Mouse (Mus musculus) cerebellum, postnatal 36 days (tissue): ENCODE results near the gene Elovl5.
A peak's percentile ranks its signal among the peaks of the same experiment; 100 is the strongest.

Source experiments
- DNase-seq, 2 experiments: peaks; one replicate each; pipeline ENCODE4 v3.0.0; 2021 to 2022; ENCODE audit warnings: mixed read lengths in 2 of 2

Elovl5 gene

DNA sequence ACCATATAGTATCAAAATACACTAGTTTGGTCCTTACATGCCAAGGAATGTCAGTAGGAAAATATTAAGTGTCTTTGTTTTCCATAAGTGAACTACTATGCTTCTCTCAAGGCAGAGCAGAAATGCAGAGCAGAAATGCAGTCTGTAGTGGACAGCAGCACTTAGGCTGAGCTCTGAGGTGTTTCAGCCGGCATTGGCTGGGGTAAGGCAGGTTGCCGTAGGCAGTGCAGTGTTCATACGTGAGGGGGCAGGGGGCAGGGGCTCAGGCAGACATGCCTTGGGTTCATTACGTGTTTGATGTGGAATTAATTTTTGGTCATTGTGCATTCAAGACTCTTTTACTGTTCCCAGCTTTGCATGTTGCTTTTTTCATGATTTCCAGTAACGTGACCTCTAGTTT, 12.1 kb downstream of the Elovl5 start:
- no peak for DNase-seq

DNA sequence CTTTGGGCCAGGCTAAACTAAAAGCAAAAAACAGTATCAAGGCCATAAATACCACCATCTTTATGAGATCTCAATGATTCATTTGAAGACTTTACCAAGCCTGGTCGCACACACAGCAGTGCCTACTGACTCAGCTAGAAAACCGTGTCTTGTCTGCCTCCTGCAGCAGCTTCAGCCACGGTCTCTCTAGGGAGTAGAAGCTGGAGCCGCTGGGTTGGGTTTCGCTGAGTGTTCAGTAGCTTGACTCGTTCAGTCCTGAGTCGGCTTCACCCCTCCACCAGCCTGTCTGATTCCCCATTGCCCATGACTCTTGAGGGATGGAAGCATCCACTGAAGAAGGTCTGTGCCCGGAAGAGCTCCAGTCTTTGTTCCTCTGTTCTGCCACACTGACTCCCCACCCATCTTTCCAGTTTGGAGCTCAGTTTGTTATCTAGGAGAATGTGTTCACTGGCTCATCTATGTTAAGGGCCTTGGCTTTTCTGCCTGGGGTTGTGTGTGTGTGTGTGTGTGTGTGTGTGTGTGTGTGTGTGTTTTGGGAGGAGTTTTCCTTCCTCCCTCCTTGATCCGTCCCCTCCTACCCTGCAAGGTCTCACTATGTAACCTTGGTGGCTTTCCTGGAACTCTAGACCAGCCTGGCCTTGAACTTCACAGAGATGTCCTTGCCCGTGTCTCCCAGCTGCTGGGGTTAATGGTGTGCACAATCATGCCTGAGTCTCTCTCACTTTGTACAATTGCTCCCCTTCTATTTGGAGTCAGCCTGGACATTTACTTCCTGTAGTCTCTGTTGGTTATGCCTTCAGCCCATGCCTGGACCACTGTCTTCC, 13.1 kb downstream of the Elovl5 start:
- no peak for DNase-seq

DNA sequence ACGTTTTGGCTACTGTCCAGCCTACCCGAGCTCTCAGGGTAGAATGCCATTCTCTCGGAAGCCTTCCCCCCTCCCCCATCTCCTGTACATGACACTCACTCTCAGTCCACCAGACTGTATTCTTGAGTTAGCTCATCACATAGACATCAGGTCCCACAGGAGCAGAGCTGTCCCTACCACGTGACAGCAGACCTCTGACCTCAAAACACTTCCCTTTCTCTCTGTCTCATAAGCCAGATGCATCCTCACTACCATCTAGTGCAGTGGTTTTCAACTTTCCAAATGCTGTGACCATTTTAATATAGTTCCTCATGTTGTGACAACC, 13.7 kb downstream of the Elovl5 start:
- no peak for DNase-seq

DNA sequence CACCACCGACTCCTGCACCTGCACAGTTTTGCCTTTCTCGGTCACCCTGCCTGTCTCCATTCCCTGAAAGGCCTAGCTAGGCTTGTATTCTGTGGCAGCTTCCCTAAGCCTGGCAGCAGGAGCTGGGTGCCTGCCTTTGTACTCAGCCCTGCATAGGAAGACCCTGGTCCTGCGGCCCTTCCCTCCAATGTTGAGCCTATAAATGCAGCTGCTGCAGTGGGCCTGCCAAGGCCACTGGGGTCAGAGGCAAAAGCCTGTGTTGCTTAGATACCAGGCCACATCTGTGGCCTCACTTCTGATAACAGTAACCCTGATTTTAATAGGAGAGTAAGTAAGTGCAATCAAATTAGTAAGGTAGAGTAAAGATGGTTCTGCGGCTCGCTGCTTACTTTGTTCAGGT, 14.6 kb downstream of the Elovl5 start:
- DNase-seq, result no peak

DNA sequence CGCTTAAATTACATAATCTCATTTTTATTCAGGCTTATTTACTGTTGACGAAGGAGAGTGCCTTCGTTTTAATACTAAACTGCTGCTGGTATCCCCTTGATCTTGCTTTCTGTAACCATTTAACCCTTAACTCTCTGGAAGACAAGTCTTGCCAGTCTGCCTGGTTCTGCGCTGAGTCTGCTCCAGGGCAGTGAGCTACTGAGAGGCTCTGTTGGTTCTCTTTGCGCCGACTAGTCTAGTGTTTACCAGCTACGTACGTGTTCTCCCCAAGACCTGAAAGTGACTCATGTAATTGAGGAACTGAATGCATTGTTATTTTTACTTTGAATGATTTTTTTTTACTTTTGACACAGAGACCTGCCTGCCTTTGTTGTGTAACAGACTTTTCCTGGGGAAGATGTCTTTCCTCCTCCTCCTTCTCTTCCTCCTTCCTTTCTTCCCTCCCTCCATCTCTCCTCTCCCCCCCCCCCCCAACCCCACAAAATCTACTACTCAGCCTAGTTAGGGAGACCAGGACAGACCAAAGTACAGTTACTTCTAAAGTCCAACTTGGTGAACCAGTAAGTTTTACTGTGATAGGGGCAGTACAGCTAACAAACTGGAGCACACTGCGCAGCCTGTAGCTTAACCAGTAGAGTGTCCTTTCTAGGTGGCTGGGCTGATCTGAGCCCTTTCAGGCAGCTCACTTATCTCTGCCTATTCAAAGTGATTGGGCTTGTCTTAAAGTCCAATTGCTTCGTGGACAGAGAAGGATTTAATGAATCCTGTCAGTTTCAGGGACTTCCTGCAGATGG, 18.9 kb downstream of the Elovl5 start:
- DNase-seq, result no peak

DNA sequence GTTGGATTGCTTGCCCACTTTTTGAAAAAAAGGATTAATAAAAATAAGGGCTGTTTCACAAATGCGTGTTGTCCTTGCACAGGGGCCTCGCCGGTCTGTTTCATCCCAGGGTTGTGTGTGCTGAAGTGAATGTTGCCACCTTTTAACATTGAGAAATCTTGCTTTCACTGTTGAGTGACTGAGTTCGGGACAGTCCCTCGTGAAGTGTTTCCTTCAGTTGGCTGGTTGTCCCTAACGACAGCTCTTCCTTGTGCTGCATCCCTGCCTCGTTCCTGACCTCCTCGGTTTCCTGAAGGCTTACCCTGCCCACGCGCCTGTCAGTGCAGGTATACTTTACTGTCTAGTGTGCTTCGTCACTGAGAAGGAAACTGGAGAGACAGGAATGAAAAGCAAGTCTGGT, 20.7 kb downstream of the Elovl5 start:
- no peak for DNase-seq

DNA sequence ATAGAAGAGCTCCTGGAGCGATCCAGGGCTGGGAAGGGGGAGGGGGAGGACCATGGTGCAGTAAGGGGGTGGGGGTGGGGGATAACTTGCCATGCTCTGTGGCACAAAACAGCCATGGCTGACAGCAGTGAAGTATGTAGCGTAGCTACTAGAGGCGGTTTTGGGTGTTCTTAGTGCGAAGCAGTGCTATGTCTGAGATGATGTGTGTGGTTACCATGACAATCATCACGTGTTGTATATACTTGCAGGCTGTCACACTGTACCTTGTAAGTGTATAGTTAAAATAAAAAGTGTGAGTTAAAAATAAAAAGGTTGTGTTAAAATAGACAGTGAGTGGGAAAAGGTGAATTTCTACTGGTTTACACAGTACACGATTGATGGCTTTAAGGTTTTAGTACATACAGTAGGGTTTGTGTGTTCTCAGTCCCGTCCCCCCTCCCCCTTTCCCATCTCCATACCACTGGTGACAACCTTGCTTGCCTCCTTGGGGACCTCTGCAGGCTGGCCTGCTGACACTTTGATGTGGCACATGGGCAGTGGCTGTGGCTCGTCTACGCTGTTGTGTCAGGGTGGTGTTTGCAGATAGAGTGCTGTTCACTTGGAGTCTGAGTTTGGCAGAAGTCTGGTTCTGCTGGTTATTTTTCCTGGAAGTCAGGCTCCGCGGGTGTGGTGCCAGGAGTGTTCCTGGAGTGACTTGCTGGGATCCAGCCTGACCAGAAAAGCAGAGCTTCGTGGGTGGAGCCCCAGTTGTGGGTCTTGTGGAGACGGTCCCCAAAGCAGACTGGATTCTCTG, 21.8 kb downstream of the Elovl5 start:
- DNase-seq, result no peak

DNA sequence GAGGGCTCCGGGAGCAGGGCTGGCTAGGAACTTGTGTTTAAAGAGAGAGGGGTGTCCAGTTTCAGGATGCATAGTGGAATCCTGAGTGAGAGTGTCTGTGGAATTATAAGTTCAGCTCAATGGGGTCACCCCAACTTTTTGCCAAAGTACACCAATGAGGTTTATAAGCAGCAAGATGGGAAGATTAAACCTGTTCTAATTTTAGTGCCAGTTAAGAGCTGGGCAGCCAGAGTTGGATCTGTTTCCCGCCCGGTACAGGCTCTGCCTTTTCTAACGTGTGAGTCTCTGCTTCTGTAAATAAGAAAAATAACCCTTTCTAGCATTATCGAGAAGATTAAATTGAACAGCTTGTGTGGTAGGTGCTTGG, 22.4 kb downstream of the Elovl5 start:
- no peak for DNase-seq

DNA sequence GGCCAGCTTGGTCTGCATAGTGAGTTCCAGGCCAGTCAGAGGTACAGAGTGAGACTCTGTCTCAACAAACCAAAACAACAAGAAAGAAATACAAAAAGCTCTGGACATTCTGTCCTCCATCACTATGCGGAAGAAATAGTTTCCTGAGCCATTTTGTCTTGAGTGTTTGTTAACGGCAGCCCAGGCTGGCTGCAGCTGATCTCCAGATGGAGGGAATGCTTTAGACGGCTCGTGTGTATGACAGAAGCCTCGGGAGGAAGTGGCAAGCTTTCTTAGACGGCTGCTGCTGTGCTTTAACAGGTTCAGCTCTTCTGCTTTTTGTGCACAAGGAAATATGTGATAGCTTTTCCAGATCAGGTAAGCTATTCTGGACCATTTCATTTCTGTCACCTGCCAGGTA, 23.9 kb downstream of the Elovl5 start:
- no peak for DNase-seq

DNA sequence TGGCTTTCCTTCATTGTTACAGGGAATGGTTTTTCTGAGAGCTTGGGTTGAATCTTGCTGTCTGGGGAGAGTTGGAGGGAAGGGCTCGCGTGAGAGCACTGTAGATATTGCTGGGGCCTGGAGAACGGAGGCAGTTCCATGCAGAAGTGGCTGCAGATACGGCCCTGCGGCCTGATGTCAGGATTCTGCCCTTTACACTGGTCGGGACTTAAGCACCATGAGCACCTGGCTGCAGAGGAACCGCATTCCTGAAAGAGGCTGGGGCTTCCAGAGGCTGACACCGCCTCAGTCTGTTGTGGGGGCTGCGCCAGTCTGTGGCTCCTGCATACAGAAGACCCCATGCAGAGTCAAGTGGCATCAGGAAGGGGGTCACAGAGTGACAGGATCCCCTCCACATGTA, 24.7 kb downstream of the Elovl5 start:
- DNase-seq, result no peak

DNA sequence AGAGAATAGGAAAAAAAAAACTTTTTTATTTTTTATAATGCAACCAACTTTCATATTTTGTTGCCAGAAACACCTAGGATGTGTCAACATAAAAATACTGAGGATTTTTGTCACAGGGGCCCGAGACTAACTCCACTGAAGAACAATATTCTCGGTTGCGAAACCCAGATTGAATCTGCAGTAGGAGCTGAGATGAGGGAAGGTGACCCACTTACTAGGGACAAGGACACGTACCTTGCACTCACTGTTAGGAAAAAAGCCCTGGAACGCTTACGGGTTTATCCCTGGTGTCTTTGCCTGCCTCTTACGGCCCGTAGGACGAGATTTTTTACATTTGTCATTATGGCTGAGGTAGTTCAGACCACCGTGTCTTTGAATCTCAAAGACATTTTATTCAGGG, 25.2 kb downstream of the Elovl5 start:
- DNase-seq, result no peak

DNA sequence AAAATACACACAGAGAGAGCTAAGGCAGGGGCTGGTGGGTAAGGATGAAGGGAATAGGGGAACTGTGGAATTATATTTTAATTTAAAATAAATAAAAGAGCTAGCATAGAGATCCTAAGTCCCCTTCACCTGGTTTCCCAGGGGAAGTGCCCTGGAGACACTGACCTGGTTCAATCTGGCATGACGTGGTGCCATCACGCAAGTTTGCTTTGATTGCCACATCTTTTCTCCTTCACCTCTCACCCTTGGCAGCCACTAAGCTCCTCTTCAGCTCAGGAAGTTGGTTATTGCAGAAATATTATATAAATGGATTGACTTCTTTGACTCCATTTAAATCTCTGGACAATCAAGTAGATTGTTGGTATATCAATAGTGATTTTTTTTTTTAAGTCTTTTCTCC, 26.2 kb downstream of the Elovl5 start:
- DNase-seq, result no peak

DNA sequence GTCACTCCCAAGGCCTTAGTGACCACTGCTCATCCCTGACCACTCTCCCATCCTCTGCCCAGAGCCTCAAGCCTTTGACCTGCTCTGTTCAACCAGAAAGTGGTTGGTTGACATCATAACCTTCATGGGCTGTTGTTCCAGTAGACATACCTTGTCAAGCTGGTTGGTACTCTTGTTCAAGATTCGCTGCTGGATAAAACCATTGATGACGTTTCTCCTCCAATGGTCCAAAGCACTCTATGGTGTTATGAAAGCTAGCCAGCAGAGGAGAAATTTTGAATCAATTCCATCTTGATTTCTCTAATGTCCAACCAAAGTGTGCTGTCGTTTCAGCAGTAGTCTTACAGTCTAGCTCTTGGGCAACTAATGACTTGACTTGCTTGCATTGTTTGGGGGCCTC, 27.0 kb downstream of the Elovl5 start:
- no peak for DNase-seq

DNA sequence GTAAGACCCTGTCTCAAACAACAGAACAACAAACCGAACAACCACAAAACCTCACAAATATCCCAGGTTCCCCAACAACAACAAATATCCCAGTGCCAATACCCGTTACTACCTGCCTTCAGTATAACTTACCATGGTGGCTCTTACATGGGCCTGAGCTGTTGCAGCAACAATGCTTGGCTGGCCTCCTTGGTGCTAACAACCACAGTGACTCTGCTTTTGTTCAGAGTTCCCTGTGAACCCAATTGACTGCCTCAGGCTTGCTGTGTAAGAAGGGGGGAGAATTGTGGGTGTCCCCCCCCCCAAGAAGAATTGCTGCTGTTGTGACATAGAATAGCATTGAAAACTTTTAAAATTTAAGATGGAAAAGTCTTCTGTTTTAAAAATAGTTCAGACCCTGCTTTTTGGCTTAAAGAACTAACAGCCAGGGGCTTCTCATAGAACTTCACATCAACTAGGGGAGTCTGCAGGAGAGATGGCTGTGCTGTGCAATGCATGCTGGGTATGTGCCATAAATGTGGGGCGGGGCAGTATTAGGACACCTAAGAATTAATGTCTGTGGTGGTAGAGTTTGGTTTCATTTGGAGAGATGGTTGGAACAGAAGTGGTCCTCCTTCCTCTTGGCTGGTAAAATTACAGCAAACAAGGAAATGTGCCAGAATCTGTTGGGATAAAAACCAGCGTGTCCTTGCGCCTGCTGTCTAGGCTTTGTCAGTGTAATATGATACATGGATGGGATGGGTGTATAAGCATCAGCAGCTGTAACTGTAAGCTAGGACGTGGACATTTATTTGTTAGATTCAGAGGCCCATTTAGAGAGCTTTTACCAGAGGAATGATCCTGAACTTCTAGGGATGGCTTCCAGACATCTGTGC, 28.9 kb downstream of the Elovl5 start:
- DNase-seq, result no peak

DNA sequence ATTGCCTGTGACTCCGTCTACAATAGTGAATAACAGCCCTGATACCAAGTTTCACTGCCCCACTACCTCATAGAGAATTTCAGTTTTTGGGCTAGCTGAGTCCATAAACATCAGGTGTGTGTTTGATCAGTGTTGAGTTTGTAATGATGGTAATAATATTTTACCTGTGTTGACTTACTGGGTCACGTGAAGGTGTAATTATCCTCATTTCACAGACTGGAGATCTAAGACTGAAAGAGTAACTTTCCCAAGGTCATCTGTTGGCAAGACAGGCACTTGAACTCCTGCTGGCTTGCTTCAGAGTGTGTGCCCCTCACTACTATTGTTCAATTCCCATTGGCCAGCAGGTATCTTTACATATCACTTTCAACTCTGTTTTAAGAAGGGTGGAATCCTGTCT, 31.1 kb downstream of the Elovl5 start:
- DNase-seq, result no peak

DNA sequence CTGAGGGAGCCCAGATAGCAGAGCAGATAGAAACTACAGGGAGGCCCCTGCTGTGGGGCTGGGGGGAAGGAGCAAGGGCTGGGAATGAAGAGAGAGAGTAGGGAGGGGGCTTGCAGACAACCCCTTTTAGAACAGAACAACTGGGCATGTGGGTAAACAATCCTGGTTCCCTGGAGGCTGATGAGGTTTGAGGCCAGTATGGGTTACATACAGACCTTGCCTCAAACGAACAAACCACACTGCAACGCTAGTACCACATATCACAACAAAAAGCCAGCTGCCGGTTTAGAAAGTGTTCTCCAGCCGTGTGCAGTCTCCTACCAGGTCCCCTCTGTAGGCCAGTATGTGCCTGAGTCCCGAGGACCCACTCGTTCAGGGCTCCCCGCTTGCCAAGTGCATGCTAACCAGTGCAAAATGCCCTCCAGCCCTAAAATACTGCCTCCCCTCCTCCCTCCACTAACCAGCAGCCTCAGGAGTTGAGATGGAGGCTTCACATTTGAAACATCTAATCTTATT, 32.6 kb downstream of the Elovl5 start:
- DNase-seq, result no peak

DNA sequence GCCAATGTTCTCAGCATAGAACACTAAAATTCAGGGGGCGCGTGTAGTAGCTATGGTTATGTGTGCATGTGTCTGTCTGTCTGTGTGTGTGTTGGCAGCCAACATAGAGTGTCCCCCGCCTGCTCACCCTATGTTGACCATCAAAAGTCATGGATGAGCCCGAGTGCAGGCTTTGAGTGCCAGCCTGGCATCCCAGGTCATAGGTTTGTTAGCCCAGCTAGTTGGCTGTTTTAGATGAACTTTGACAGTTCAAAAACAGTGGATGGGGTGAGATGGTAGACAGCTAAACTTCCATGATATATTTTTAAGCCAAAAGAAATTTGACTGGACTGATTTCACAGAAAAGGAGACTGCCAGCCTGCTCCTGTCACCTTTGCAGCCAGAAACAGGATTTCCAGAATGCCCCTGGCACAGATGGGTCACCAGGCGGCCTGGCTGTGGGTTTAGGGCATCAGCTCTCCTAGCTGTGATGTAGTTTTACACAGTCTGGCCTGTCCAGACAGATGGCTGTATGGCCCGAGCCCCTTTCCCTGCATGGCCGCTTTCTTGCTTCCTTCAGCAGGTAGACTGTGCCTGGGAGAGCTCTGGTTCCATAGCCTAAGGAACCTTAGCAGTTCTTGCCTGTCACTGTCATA, 33.8 kb downstream of the Elovl5 start:
- DNase-seq, result peak; percentile 58 to 60

DNA sequence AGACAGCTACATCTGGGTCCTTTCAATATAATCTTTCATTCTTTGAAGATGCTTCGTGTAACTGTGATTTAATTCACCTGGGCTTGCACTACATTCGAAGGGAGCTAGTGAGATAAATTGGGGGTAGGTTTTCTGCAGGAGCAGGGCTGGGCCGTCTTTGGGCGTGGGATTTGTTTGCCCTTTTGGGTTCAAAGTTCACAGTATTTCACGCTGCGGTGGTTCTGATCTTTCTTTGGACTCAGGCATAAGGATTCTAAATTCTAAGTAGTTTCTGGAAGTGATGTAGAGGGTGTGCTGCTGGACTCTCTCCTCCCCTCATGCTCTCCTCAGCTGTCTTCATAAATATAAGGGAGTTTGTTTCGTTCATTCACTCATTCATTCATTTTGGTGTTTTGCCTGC, 34.8 kb downstream of the Elovl5 start:
- no peak for DNase-seq

DNA sequence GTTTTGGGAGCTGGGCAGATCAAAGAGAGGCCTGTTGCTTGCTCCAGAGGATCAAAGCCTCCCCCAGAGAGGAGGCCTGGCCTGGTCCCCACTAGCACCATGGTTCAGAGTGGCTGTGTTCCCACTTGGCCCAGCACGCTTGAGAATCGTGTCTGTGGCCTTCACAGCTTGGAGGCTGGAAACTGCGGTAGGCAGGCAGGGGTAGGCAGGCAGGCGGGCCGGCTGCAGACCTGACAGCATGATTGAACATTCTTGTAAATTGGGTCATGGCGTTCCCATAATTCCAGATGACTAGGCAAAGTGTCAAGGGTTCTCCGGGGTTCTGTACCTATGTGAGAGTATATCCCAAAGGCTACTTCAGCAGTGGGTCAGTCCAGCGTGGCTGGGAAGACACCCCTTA, 35.9 kb downstream of the Elovl5 start:
- DNase-seq, result peak; percentile 39 to 48

DNA sequence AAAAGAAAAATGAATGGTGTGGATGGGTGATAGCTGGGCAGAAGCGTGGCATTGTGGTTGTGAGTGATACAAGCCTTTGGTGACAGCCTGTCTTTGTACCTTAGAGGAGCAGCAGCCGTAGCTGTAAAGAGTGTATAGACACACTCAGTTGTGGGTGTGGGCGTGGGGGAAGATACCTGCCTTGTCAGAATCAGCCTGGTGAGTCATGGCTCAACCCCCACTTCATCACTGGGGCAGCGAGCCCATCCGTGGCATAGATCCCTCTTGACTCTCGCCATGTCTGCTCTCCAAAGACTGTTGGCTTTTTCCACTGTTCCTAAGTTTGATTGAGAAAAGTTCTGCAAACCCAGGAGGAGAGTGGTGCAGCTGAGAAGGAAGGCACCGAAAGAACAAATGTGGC, 37.3 kb downstream of the Elovl5 start:
- no peak for DNase-seq

DNA sequence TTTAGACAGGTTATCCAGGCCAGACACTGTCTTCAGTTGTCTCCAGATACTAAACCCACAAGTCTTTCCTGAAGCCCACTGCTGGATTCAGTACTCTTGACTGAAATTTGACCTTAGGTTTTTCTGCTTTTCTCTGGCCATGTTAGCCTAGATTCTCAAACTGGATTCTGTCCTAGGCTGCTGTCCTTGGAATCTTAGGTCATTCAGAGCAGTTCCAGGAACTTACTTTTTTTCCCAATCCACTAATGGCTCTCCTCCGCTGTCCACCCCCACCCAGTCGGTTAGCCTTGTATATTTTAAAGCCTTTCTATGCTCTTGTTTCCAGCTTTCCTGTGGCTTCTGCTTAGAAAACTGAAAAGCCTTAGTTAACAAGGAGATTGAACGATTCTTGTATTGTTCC, 37.8 kb downstream of the Elovl5 start:
- DNase-seq, result no peak

DNA sequence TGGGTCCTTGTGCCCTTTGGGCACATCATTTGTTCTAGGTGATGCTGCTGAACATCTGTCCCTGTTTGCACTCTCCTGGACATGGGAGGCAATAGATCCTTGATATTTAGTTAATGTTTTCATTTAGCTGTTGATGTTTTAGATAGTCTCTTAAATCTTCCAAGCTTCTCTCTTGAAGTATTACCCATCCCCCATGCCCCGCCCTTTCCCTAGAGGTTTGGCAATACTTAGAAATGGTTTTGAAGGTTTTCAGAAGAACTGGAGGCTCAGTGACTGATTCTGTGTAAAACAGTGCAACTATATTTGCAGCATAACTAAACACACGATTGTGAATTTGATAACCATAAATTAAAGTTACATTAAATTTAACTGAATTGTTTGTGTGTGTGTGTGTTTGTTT, 38.3 kb downstream of the Elovl5 start:
- DNase-seq, result no peak
